Mouse (Mus musculus): ENCODE measurements at regions not wholly inside any gene's neighbourhood (a gene's known extent, or its start where the extent isn't known, plus 50 kb on each side); places are given as distances from the start of the nearest gene placed in this dataset.

DNA sequence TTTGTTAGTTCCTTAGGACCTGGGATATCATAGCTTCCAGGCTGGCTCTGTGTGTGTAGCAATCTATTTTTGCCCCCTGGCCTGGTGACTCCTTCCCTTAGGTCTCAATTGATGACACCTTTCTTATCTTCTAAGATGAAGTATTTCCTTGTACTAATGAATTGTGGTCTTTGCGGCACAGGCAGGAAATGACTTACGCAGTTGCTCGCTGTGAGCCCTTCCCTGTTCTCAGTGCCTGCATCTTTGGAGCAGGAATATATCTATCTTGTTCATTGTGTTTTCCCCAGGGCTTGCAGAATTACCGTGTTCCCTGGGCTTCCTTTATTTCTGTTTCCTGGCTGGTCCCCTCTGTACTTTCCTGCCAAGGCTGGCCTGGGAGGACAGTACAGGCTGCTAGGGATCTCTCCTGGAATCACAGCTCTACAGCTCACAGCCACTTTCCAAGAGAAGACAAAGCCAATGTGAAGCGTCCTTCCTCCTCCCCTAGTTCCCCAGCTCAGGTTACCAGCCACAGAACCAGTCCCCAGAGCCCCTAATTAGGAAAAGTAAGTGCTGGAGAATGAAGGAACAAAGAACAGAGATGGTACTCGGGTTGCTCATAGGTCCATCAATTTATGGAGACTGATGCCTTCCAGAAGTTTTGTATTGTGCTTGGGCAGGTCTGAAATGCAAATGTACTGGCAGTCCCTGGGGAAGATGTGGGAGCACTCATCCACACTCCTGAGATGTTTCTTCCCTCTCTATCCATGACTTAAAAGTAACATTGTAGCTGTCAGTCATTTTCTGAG is 119.2 kb upstream of the Eef2kmt start:
- no peak for DNase-seq (ENCODE audit: extremely low spot score, low spot score)
- no peaks in the 10 kb centered on the region for H3K27me3 ChIP-seq (ENCODE audit: poor library complexity, severe bottlenecking)
- H3K9me3 ChIP-seq, result no peaks in the 10 kb centered on the region
- WGBS, result 57% methylated on average over 6 of the region's 6 CpGs
- no peak overlapping the region for H3K4me3 ChIP-seq
- no peak overlapping the region for H3K27ac ChIP-seq
- no peaks in the 10 kb centered on the region for H3K36me3 ChIP-seq (replicated peaks)
- H3K4me1 ChIP-seq, result no peaks in the 10 kb centered on the region

- no peaks in the 10 kb centered on the region for H3K9me3 ChIP-seq
- peaks cover 14% of the 10 kb centered on the region for H3K4me1 ChIP-seq
- DNase-seq (ENCODE audit: extremely low spot score, low spot score), result no peak
- no peak overlapping the region for H3K27ac ChIP-seq
- WGBS, result 91% methylated on average over 4 of the region's 4 CpGs
- H3K36me3 ChIP-seq (replicated peaks), result no peaks in the 10 kb centered on the region
- no peak overlapping the region for H3K4me3 ChIP-seq
- H3K27me3 ChIP-seq (ENCODE audit: poor library complexity, severe bottlenecking), result no peaks in the 10 kb centered on the region
Observed at GRCm38 (mm10) chr16:5371175-5371893, 115.6 kb upstream of the Eef2kmt start.

- Histone ChIP-seq H3K9me3 (no peaks in the 10 kb centered on the region), H3K36me3 (replicated peaks) (no peaks in the 10 kb centered on the region), H3K4me1 (peaks cover 14% of the 10 kb centered on the region), H3K27me3 (ENCODE audit: poor library complexity, severe bottlenecking) (no peaks in the 10 kb centered on the region), H3K27ac (no peak overlapping the region), H3K4me3 (no peak overlapping the region)
- no peak for DNase-seq (ENCODE audit: extremely low spot score, low spot score)
Observed at GRCm38 (mm10) chr16:5370496-5370895, 114.7 kb upstream of the Eef2kmt start.

DNA sequence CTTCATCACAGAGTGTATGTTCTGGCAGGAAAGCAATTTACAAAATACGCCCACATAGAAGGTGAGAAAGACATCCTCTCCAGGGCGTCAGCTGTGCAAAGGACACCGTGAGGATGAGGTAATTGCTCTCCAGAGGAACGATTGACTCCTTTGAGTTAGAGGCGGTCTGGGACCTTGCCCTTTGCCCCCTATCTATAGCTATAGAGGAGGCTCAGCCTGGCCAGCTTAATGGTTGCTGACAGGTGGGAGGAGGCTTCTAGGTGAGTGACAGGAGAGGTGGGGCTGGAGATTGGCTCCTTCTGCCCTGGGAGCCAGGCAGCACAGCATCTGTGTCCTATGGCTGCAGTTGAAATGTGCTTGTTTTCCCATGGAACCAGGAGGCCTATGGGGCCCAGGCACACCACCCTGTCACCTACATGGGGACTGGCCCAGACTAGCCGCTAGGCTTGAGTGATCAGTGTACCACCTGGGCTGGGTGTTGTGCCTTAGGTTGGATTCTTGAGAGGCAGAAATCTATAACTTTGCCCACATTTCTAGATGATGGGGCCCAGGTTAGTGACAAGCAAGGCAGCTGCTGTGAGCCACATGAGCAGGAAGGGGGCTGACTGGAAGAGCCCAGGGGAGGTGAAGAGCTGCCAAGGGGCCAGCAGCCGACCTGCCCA is 113.2 kb upstream of the Eef2kmt start:
- Histone ChIP-seq H3K4me3 (no peak overlapping the region), H3K27ac (peak overlapping the region; percentile 30; the same call in 1 of the 2 replicates), H3K9me3 (no peaks in the 10 kb centered on the region), H3K36me3 (replicated peaks) (no peaks in the 10 kb centered on the region), H3K4me1 (peaks cover 14% of the 10 kb centered on the region), H3K27me3 (ENCODE audit: poor library complexity, severe bottlenecking) (no peaks in the 10 kb centered on the region)
- DNase-seq (ENCODE audit: extremely low spot score, low spot score), result peak; percentile 25
- WGBS, result 44% methylated on average over 7 of the region's 7 CpGs

DNA sequence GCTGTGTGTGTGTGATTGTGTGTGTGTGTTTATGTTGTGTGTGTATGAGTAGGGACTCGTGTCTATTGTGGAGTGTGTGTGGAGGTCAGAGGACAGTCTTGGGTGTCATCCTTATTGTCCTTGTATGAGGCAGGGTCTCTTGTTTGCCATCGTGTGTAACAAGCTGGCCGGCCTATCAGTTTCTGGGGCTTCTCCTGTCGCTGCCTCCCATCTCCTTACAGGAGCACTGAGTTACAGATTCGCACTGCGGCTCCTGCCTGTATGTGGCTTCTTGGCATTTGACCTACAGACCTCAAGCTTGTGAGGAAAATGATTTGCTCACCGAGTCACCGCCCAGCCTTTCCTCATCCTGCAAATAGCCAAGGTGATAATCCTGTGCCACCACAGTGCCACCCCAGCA is 112.6 kb upstream of the Eef2kmt start:
- H3K27ac ChIP-seq, result no peak overlapping the region
- DNase-seq (ENCODE audit: extremely low spot score, low spot score), result no peak

DNA sequence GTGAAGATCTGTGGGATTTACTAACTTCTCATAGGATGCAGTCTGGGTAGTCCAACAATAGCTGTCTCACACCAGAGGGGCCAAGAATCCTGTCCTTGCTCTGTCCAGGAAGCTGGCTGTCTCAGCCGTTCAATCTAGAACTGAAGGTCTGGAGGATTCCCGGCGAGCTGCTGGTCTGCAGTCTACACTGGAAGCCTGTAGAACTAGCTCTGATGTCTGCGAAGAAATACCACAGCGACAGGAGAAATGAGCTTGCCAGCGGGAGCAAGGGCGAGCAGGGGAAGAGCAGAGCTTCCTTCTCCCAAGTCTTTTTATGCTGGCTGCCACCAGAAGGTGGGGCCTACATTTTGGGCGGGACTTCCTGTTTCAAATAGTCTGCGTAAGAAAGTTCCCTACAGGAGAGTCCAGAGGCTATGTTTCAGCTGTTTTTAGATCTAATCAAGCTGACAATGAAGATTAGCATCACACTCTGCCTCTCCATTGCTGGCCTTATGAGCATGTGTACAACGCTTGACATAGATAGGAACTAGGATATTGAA is 111.9 kb upstream of the Eef2kmt start:
- H3K27ac ChIP-seq, result no peak overlapping the region
- H3K4me1 ChIP-seq, result peaks cover 14% of the 10 kb centered on the region
- H3K4me3 ChIP-seq, result no peak overlapping the region
- DNase-seq (ENCODE audit: extremely low spot score, low spot score), result no peak
- H3K9me3 ChIP-seq, result no peaks in the 10 kb centered on the region
- no peaks in the 10 kb centered on the region for H3K36me3 ChIP-seq (replicated peaks)
- H3K27me3 ChIP-seq (ENCODE audit: poor library complexity, severe bottlenecking), result no peaks in the 10 kb centered on the region
- 91% methylated on average over 10 of the region's 10 CpGs for WGBS

More for the DNA sequence above, 112.6 kb upstream of the Eef2kmt start:
- H3K9me3 ChIP-seq, result no peaks in the 10 kb centered on the region
- peaks cover 14% of the 10 kb centered on the region for H3K4me1 ChIP-seq
- H3K4me3 ChIP-seq, result no peak overlapping the region
- H3K36me3 ChIP-seq (replicated peaks), result no peaks in the 10 kb centered on the region
- WGBS, result 76% methylated on average over 8 of the region's 8 CpGs
- no peaks in the 10 kb centered on the region for H3K27me3 ChIP-seq (ENCODE audit: poor library complexity, severe bottlenecking)

DNA sequence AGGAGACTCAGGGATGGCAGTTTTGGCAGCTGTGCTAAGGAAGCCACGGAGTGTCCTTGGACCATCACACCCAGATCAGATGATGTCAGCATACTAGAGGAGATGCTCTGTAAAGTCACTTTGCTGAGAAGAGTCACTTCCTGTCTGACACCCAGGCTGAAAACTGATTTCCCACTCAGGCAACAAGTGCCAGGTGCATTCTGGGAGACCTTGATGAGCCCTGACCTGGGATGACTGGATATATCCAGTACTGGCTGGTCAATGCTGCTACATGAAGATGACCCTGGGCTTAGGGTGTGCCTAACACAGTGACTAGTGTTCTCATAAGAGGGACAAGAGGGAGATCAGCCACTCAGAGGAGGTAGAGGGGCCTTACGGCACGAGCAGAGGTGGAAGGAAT is 110.2 kb upstream of the Eef2kmt start:
- Histone ChIP-seq H3K9me3 (no peaks in the 10 kb centered on the region), H3K4me3 (no peak overlapping the region), H3K36me3 (replicated peaks) (no peaks in the 10 kb centered on the region), H3K27ac (no peak overlapping the region), H3K27me3 (ENCODE audit: poor library complexity, severe bottlenecking) (no peaks in the 10 kb centered on the region), H3K4me1 (peaks cover 14% of the 10 kb centered on the region)
- WGBS, result 92% methylated on average over 3 of the region's 3 CpGs
- DNase-seq (ENCODE audit: extremely low spot score, low spot score), result no peak

DNA sequence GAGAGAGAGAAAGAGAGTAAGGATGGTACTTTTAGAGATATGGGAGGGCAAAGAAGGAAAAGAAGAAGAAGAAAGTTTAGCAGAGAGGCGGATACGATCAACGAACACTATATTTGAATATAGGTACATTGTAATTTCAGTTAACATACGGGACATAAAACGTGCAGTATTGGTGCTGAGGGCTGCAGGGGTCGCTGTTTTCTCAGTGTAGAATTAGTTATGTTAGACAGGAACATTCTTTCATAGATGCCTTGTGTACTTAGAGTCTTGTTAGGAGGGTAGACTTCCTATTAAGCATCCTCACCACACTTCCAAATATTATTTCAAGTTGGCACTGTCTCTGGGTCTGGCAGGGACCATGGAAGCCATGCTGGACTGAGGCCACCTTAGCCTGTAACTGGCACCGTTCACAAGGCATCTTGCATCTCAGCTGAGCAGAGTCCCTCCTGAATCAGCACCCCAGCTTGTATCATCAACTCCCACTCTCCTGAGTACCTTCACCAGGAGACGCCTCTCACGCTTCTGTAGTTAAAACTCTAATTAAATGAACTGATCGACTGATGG is 107.3 kb upstream of the Eef2kmt start:
- H3K4me1 ChIP-seq, result no peaks in the 10 kb centered on the region
- H3K27ac ChIP-seq, result no peak overlapping the region
- peaks cover under 1% of the 10 kb centered on the region for H3K9me3 ChIP-seq
- 80% methylated on average over 10 of the region's 10 CpGs for WGBS
- H3K4me3 ChIP-seq, result no peak overlapping the region
- no peaks in the 10 kb centered on the region for H3K36me3 ChIP-seq (replicated peaks)
- H3K27me3 ChIP-seq (ENCODE audit: poor library complexity, severe bottlenecking), result no peaks in the 10 kb centered on the region
- DNase-seq (ENCODE audit: extremely low spot score, low spot score), result no peak

DNA sequence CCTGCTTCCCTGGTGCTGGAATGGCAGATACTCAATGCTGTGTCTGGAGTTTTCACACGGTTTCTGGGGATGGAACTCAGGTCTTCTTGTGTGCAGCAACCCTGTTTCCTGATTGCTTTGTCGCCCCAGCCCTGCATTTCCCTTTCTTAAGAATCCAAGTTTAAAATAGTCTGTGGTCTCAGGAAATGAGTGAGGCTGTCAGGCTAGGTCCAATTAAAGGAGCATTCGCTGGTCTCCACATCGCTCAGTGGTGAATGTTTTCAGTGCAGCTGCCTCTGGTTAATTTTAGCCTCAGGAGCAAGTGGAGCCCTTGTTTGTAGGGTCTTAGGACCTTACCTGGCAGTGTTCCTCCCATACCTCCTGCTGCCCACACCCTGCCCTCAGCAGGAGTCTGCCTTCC is 103.4 kb upstream of the Eef2kmt start:
- DNase-seq (ENCODE audit: extremely low spot score, low spot score), result no peak
- H3K4me1 ChIP-seq, result no peaks in the 10 kb centered on the region
- no peak overlapping the region for H3K4me3 ChIP-seq
- peaks cover 13% of the 10 kb centered on the region for H3K9me3 ChIP-seq
- no peaks in the 10 kb centered on the region for H3K27me3 ChIP-seq (ENCODE audit: poor library complexity, severe bottlenecking)
- no peaks in the 10 kb centered on the region for H3K36me3 ChIP-seq (replicated peaks)
- 85% methylated on average over 4 of the region's 4 CpGs for WGBS
- no peak overlapping the region for H3K27ac ChIP-seq

GRCm38 (mm10) chr16:5353881-5354280 is 98.1 kb upstream of the Eef2kmt start:
- peaks cover 13% of the 10 kb centered on the region for H3K4me1 ChIP-seq
- H3K9me3 ChIP-seq, result peaks cover 13% of the 10 kb centered on the region
- H3K27ac ChIP-seq, result no peak overlapping the region
- 90% methylated on average over 2 of the region's 2 CpGs for WGBS
- H3K36me3 ChIP-seq (replicated peaks), result no peaks in the 10 kb centered on the region
- H3K27me3 ChIP-seq (ENCODE audit: poor library complexity, severe bottlenecking), result peaks cover 4% of the 10 kb centered on the region; the same call in 1 of the 2 replicates
- DNase-seq (ENCODE audit: extremely low spot score, low spot score), result no peak
- no peak overlapping the region for H3K4me3 ChIP-seq

GRCm38 (mm10) chr16:5351890-5352571 is 96.2 kb upstream of the Eef2kmt start:
- DNase-seq (ENCODE audit: extremely low spot score, low spot score), result peak; percentile 67
- Histone ChIP-seq H3K27ac (no peak overlapping the region), H3K9me3 (peaks cover 3% of the 10 kb centered on the region; the same call in 1 of the 2 replicates), H3K4me3 (peak overlapping the region; percentile 5; the same call in 1 of the 2 replicates), H3K27me3 (ENCODE audit: poor library complexity, severe bottlenecking) (peaks cover 4% of the 10 kb centered on the region; the same call in 1 of the 2 replicates), H3K4me1 (peaks cover 13% of the 10 kb centered on the region), H3K36me3 (replicated peaks) (no peaks in the 10 kb centered on the region)
- 5% methylated on average over 18 of the region's 18 CpGs for WGBS

GRCm38 (mm10) chr16:5347151-5347550 is 91.4 kb upstream of the Eef2kmt start:
- H3K4me3 ChIP-seq, result no peak overlapping the region
- H3K4me1 ChIP-seq, result peaks cover 10% of the 10 kb centered on the region
- H3K9me3 ChIP-seq, result no peaks in the 10 kb centered on the region; the same call in 1 of the 2 replicates
- no peak overlapping the region for H3K27ac ChIP-seq
- WGBS, result 88% methylated on average over 5 of the region's 5 CpGs
- no peaks in the 10 kb centered on the region for H3K36me3 ChIP-seq (replicated peaks)
- DNase-seq (ENCODE audit: extremely low spot score, low spot score), result no peak
- peaks cover 4% of the 10 kb centered on the region; the same call in 1 of the 2 replicates for H3K27me3 ChIP-seq (ENCODE audit: poor library complexity, severe bottlenecking)
